Mouse (Mus musculus) kidney, adult 10 weeks (tissue): Measurements from ENCODE around the gene Wasf2. TPM values are rescaled to one million over a fixed set of nuclear protein-coding genes. Genes with fewer than 3 reads are reported as not detected.

ENCODE experiments used
- polyA plus RNA-seq: library from polyadenylated mRNA; stranded (reverse); fragments of 350-450 nt; fragmentation: Illumina TruSeq; extraction: RNeasy Lipid Tissue Mini Kit (QIAGEN cat#74804); gene quantifications from one replicate; pipeline ENCODE4 v1.2.3, GENCODE M21; 2014; ENCODE audit warnings: low read depth, low replicate concordance

The Wasf2 gene
- polyA plus RNA-seq: 43.9 TPM

DNA sequence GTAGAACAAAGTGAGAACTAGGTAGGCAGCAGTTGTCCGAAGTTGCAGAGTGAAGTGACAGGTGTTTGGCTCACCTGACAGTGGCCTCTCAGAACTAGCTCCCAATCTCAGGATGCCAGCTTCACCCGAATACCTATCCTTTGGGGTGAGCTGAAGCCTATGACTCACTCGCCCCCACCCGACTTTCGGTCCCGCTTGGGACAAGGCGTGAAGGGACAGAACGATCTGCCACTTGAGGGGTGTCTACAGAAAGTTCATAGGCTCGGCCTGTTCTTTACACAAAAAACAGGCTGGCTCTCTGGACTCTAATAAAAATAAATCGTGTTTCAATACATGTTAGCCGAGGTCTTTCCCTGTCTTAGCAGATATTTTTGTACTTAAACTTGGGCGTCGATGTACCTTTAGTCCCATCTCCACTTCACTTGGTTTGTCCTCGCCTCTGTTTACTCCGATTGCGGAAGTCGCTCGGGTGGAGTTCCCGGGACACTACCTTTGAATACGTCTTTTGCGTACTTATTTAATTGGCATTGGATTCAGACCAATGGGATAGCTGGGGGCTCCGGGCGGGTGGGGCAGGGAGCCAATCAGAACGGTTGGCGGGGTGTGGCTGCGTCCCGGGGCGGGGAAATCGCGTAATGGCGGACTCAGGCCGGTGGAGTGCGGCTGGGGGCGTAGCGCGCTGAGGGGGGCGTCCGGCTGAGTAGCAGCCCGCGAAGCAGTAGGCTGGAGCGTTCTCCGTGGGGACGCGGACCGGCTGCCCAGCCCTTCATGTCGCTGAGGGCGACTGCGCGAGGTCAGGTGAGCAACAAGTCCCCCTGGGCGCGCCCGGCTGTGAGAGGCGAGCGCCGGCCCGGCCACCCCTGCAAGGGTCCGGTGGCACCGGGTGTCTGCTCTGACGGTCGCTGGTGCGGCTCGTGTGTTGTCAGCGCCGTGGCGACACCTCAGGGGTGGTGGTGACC is at the start of gene Wasf2:
Gene Wasf2, plus strand, starts transcription at position 575 of the 959 bp plus-strand sequence.

GRCm38 (mm10) chr4:133211751-133212561 is 81.7 kb downstream of the Wasf2 start, which contains the start of the genes Cd164l2 and Gpr3:
Cd164l2 (plus strand) TSS chr4:133212131.
Gpr3 (minus strand) TSS chr4:133212536.

DNA sequence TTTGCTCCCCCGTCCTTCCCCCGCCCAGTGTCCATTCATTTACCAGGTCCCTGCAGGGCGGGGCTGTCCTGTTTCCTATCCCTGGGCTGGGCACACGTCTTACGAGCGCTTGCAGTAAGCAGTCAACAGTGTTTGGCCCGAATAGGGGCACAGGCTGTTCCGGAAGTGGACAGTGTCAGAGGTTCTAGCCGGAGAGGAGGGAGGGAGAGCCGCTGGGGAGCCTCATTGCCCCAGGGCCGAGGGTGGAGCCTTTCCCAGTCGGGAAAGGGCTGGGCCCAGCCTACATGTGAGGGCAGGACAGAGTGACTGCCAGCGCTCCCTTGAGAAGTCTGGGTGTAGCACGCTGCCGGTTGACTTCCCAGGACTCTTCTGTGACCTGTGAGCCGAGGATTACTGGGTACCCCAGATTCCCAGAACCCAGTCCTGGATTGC is 110.2 kb downstream of the Wasf2 start, which contains the start of gene Map3k6:
Gene Map3k6, plus strand, starts transcription at position 329 of the 432 bp plus-strand sequence.

Other genes with a start within 250 kb of the Wasf2 start
- gene Stx12, start 246.0 kb upstream of the Wasf2 start, polyA plus RNA-seq: 99.2 TPM
- gene Fam76a, start 207.9 kb upstream of the Wasf2 start, polyA plus RNA-seq: 32.3 TPM
- gene Fgr, start 156.4 kb upstream of the Wasf2 start, polyA plus RNA-seq: 0.36 TPM
- 1.5 TPM for gene Ahdc1, start 119.2 kb upstream of the Wasf2 start, polyA plus RNA-seq
- gene Cd164l2, start 81.6 kb downstream of the Wasf2 start, polyA plus RNA-seq: not detected
- gene Gpr3, start 82.0 kb downstream of the Wasf2 start, polyA plus RNA-seq: not detected
- gene Map3k6, start 110.3 kb downstream of the Wasf2 start, polyA plus RNA-seq: not detected
- gene Sytl1, start 132.6 kb downstream of the Wasf2 start, polyA plus RNA-seq: not detected
- 1.4 TPM for gene Tmem222, start 147.3 kb downstream of the Wasf2 start, polyA plus RNA-seq
- gene Wdtc1, start 223.0 kb downstream of the Wasf2 start, polyA plus RNA-seq: 5.0 TPM
- 1.2 TPM for gene Slc9a1, start 239.2 kb downstream of the Wasf2 start, polyA plus RNA-seq